Mouse (Mus musculus): ENCODE measurements around the gene Ccdc15. TPM values are rescaled to one million over a fixed set of nuclear protein-coding genes. Genes with fewer than 3 reads are reported as not detected.

The Ccdc15 gene
- polyA plus RNA-seq, 1 experiment from 2014 or later: 8.7 TPM

- 20% methylated on average over 6 of the region's 6 CpGs for WGBS
- Histone ChIP-seq H3K9me3 (ENCODE audit: control insufficient read depth, low read length) (no peaks in the 10 kb centered on the region), H3K9ac (replicated peaks; ENCODE audit: low read depth, low read length) (no peak overlapping the region), H3K27ac (ENCODE audit: low read depth, low read length) (peak overlapping the region; percentile 77), H3K36me3 (ENCODE audit: control insufficient read depth, insufficient read depth, low read length) (no peaks in the 10 kb centered on the region), H3K4me1 (ENCODE audit: control insufficient read depth, insufficient read depth, low read length) (no peaks in the 10 kb centered on the region), H3K4me2 (ENCODE audit: low read depth, low read length) (no peak overlapping the region), H3K4me3 (ENCODE audit: low read depth, low read length) (no peak overlapping the region), H3K27me3 (ENCODE audit: control insufficient read depth, insufficient read depth, low read length) (no peaks in the 10 kb centered on the region)
- ATAC-seq (ENCODE audit: low read depth): peak; percentile 81
Observed at GRCm38 (mm10) chr9:37359331-37360220, 11.3 kb upstream of the Ccdc15 start.

DNA sequence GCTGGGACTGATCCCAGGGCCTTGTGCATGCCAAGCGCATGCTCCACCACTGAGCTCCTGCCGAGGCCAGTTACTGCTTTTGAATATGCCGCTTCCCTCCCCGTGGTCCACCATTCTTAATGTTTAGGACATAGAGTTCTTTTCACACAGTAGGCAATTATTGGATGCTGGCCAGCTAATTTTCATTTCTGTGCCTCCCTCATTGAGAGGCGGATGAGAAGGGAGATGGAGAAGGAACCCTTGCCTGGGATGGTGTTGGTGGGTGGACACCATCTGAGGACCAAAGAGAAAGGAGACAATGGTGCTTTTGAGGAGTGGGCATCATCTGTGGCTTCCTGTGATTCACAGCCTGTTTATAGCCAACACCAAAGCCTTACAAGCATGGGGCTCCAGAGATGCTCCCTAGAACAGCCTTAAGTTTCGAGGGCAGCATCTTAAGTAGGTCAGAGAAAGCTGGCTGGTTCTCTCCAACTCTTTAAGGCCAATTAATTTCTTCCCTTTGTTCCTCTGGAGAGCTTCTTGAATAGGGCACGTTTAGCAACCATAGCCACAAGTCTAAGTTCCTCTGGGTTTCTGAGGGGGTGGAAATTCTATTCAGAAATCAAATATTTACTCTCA, 10.6 kb upstream of the Ccdc15 start:
- no peaks in the 10 kb centered on the region for H3K9me3 ChIP-seq (ENCODE audit: control insufficient read depth, low read length)
- H3K4me2 ChIP-seq (ENCODE audit: low read depth, low read length): no peak overlapping the region
- no peaks in the 10 kb centered on the region for H3K36me3 ChIP-seq (ENCODE audit: control insufficient read depth, insufficient read depth, low read length)
- no peak overlapping the region for H3K4me3 ChIP-seq (ENCODE audit: low read depth, low read length)
- no peaks in the 10 kb centered on the region for H3K4me1 ChIP-seq (ENCODE audit: control insufficient read depth, insufficient read depth, low read length)
- no peaks in the 10 kb centered on the region for H3K27me3 ChIP-seq (ENCODE audit: control insufficient read depth, insufficient read depth, low read length)
- 30% methylated on average over 7 of the region's 7 CpGs for WGBS
- peak overlapping the region; percentile 77 for H3K27ac ChIP-seq (ENCODE audit: low read depth, low read length)
- peak; percentile 85 for ATAC-seq (ENCODE audit: low read depth)
- H3K9ac ChIP-seq (replicated peaks; ENCODE audit: low read depth, low read length): no peak overlapping the region

- 84% methylated on average over 1 of the region's 1 CpGs for WGBS
- no peak for ATAC-seq (ENCODE audit: low read depth)
- Histone ChIP-seq H3K9ac (replicated peaks; ENCODE audit: low read depth, low read length) (no peak overlapping the region), H3K4me1 (ENCODE audit: control insufficient read depth, insufficient read depth, low read length) (no peaks in the 10 kb centered on the region), H3K4me3 (ENCODE audit: low read depth, low read length) (no peak overlapping the region), H3K27ac (ENCODE audit: low read depth, low read length) (no peak overlapping the region), H3K36me3 (ENCODE audit: control insufficient read depth, insufficient read depth, low read length) (no peaks in the 10 kb centered on the region), H3K27me3 (ENCODE audit: control insufficient read depth, insufficient read depth, low read length) (no peaks in the 10 kb centered on the region), H3K4me2 (ENCODE audit: low read depth, low read length) (no peak overlapping the region), H3K9me3 (ENCODE audit: control insufficient read depth, low read length) (no peaks in the 10 kb centered on the region)
Observed at GRCm38 (mm10) chr9:37354485-37354884, 6.3 kb upstream of the Ccdc15 start.

DNA sequence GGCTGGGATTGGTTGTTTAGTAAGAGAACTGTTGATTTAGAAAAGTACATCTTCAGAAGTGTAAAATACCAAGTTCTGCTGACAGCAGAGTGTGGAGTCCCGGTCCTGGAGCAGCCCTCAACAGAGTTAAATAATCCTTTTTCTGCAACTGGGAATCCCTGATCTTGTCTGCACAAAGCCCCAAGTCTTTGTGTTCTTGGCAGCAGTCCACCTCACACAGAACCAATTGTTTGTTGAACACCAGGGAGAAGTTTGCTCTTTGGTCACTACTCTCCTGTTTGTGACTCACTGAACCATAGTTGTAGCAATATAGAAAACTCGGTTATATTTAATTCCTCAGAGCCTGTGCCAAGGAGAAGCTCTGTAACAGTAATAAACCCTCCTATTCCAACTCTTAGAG, 3.0 kb upstream of the Ccdc15 start:
- no peak for ATAC-seq (ENCODE audit: low read depth)
- WGBS: 48% methylated on average over 2 of the region's 2 CpGs
- no peaks in the 10 kb centered on the region for H3K27me3 ChIP-seq (ENCODE audit: control insufficient read depth, insufficient read depth, low read length)

GRCm38 (mm10) chr9:37349050-37349449, 818 bp upstream of the Ccdc15 start:
- WGBS: 92% methylated on average over 3 of the region's 3 CpGs
- Histone ChIP-seq H3K4me3 (ENCODE audit: low read depth, low read length) (peak overlapping the region; percentile 78), H3K27me3 (ENCODE audit: control insufficient read depth, insufficient read depth, low read length) (no peaks in the 10 kb centered on the region), H3K9ac (replicated peaks; ENCODE audit: low read depth, low read length) (peak overlapping the region; percentile 78), H3K27ac (ENCODE audit: low read depth, low read length) (peak overlapping the region; percentile 91; the same call in 1 of the 2 replicates), H3K36me3 (ENCODE audit: control insufficient read depth, insufficient read depth, low read length) (no peaks in the 10 kb centered on the region), H3K4me2 (ENCODE audit: low read depth, low read length) (peak overlapping the region; percentile 89), H3K9me3 (ENCODE audit: control insufficient read depth, low read length) (no peaks in the 10 kb centered on the region), H3K4me1 (ENCODE audit: control insufficient read depth, insufficient read depth, low read length) (peaks cover 13% of the 10 kb centered on the region)
- no peak for ATAC-seq (ENCODE audit: low read depth)

More for the DNA sequence above, 3.0 kb upstream of the Ccdc15 start:
- H3K9me3 ChIP-seq (ENCODE audit: control insufficient read depth, low read length): no peaks in the 10 kb centered on the region
- no peak overlapping the region for H3K9ac ChIP-seq (replicated peaks; ENCODE audit: low read depth, low read length)
- H3K4me3 ChIP-seq (ENCODE audit: low read depth, low read length): no peak overlapping the region
- H3K4me1 ChIP-seq (ENCODE audit: control insufficient read depth, insufficient read depth, low read length): peaks cover 13% of the 10 kb centered on the region
- no peaks in the 10 kb centered on the region for H3K36me3 ChIP-seq (ENCODE audit: control insufficient read depth, insufficient read depth, low read length)
- H3K4me2 ChIP-seq (ENCODE audit: low read depth, low read length): no peak overlapping the region
- H3K27ac ChIP-seq (ENCODE audit: low read depth, low read length): no peak overlapping the region

GRCm38 (mm10) chr9:37347184-37347987, 846 bp downstream of the Ccdc15 start:
- Histone ChIP-seq H3K4me1 (ENCODE audit: control insufficient read depth, insufficient read depth, low read length) (peaks cover 13% of the 10 kb centered on the region), H3K27me3 (ENCODE audit: control insufficient read depth, insufficient read depth, low read length) (no peaks in the 10 kb centered on the region), H3K27ac (ENCODE audit: low read depth, low read length) (peak overlapping the region; percentile 91), H3K4me3 (ENCODE audit: low read depth, low read length) (peak overlapping the region; percentile 78), H3K36me3 (ENCODE audit: control insufficient read depth, insufficient read depth, low read length) (no peaks in the 10 kb centered on the region), H3K9ac (replicated peaks; ENCODE audit: low read depth, low read length) (peak overlapping the region; percentile 78), H3K4me2 (ENCODE audit: low read depth, low read length) (peak overlapping the region; percentile 89), H3K9me3 (ENCODE audit: control insufficient read depth, low read length) (no peaks in the 10 kb centered on the region)
- ATAC-seq (ENCODE audit: low read depth): peak; percentile 21
- WGBS: 24% methylated on average over 12 of the region's 12 CpGs

DNA sequence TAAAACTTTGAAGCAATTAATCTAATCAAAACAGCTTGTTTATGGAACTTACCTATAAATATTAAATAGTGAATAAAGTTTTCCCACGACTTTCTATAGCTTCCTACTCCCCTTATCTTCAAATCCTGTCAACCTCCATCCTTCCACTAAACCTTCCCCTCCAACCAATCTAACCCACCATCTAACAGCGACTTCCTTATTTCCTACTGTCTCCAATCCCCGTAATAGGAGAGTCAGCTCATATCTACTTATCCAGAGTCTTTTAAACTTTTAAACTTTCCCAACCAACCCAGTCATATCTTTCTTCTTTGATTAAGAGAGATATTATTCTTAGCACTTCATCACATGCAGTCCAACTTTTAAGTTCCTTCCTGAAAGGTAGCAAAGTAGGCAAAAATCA, 2.8 kb downstream of the Ccdc15 start:
- Histone ChIP-seq H3K36me3 (ENCODE audit: control insufficient read depth, insufficient read depth, low read length) (no peaks in the 10 kb centered on the region), H3K9ac (replicated peaks; ENCODE audit: low read depth, low read length) (no peak overlapping the region), H3K27me3 (ENCODE audit: control insufficient read depth, insufficient read depth, low read length) (no peaks in the 10 kb centered on the region), H3K4me2 (ENCODE audit: low read depth, low read length) (no peak overlapping the region), H3K4me1 (ENCODE audit: control insufficient read depth, insufficient read depth, low read length) (peaks cover 13% of the 10 kb centered on the region), H3K4me3 (ENCODE audit: low read depth, low read length) (no peak overlapping the region), H3K9me3 (ENCODE audit: control insufficient read depth, low read length) (no peaks in the 10 kb centered on the region), H3K27ac (ENCODE audit: low read depth, low read length) (no peak overlapping the region)
- WGBS: 85% methylated on average over 3 of the region's 3 CpGs
- no peak for ATAC-seq (ENCODE audit: low read depth)

- H3K4me2 ChIP-seq (ENCODE audit: low read depth, low read length): no peak overlapping the region
- H3K9ac ChIP-seq (replicated peaks; ENCODE audit: low read depth, low read length): no peak overlapping the region
- no peaks in the 10 kb centered on the region for H3K9me3 ChIP-seq (ENCODE audit: control insufficient read depth, low read length)
- H3K27ac ChIP-seq (ENCODE audit: low read depth, low read length): no peak overlapping the region
- H3K36me3 ChIP-seq (ENCODE audit: control insufficient read depth, insufficient read depth, low read length): no peaks in the 10 kb centered on the region
- WGBS: 44% methylated on average over 3 of the region's 3 CpGs
- H3K4me3 ChIP-seq (ENCODE audit: low read depth, low read length): no peak overlapping the region
- no peaks in the 10 kb centered on the region for H3K27me3 ChIP-seq (ENCODE audit: control insufficient read depth, insufficient read depth, low read length)
- ATAC-seq (ENCODE audit: low read depth): no peak
- no peaks in the 10 kb centered on the region for H3K4me1 ChIP-seq (ENCODE audit: control insufficient read depth, insufficient read depth, low read length)
Observed at GRCm38 (mm10) chr9:37329456-37329855, 18.8 kb downstream of the Ccdc15 start.
